Mouse (Mus musculus) cerebellum, adult 2 months (tissue): Measurements from ENCODE around the gene Fhit.

Experiments
- CTCF ChIP-seq: fragments of 200-500 bp; IDR thresholded peaks from 2 replicates; pipeline ENCODE4 v1.5.1; 2011; ENCODE audit warnings: low read depth, mild to moderate bottlenecking, control low read depth, low read length, moderate library complexity, borderline replicate concordance; ENCODE audit not compliant: insufficient read depth
- POLR2A ChIP-seq: fragments of 200-500 bp; IDR thresholded peaks from 2 replicates; pipeline ENCODE4 v1.6.1; 2011; ENCODE audit warnings: low read length, control low read depth, borderline replicate concordance; ENCODE audit not compliant: insufficient read depth

GRCm38 (mm10) chr14:10205290-10205689 lies 956.5 kb downstream of the Fhit start:
- TF ChIP-seq POLR2A (no peak), CTCF (no peak)
